Mouse (Mus musculus) frontal cortex, adult 2 months (tissue): ENCODE results near the gene Prdm16. TPM values are rescaled to one million over a fixed set of nuclear protein-coding genes. Genes with fewer than 3 reads are reported as not detected.
A peak's percentile ranks its signal among the peaks of the same experiment; 100 is the strongest.

Experiments used
- DNase-seq, 2 experiments: peaks; one replicate each; pipeline ENCODE4 v3.0.0; 2022; ENCODE audit warnings: low spot score in 1 of 2; ENCODE audit errors: extremely low spot score in 1 of 2
- polyA plus RNA-seq: library from polyadenylated mRNA; depleted of rRNA; stranded (reverse); fragments of >200 nt; gene quantifications from 2 replicates; pipeline ENCODE4 v1.2.3, GENCODE M21; 2012

Prdm16 gene
- polyA plus RNA-seq, 1 experiment: 5.0 TPM

- no peak for DNase-seq
Observed at GRCm38 (mm10) chr4:154568798-154569197, 67.9 kb downstream of the Prdm16 start.

- DNase-seq: no peak
Observed at GRCm38 (mm10) chr4:154567942-154568341, 68.7 kb downstream of the Prdm16 start.

GRCm38 (mm10) chr4:154563201-154563600 is 73.5 kb downstream of the Prdm16 start:
- no peak for DNase-seq

GRCm38 (mm10) chr4:154558041-154558440 is 78.6 kb downstream of the Prdm16 start:
- peak; percentile 23 to 61 for DNase-seq

- DNase-seq: no peak
Observed at GRCm38 (mm10) chr4:154557168-154557567, 79.5 kb downstream of the Prdm16 start.

- no peak for DNase-seq
Observed at GRCm38 (mm10) chr4:154556418-154556817, 80.3 kb downstream of the Prdm16 start.

- peak; percentile 20 to 62 for DNase-seq
Observed at GRCm38 (mm10) chr4:154549961-154550393, 86.7 kb downstream of the Prdm16 start.

GRCm38 (mm10) chr4:154549497-154549896 is 87.2 kb downstream of the Prdm16 start:
- no peak for DNase-seq

GRCm38 (mm10) chr4:154547176-154547855 is 89.4 kb downstream of the Prdm16 start:
- DNase-seq: no peak

GRCm38 (mm10) chr4:154545296-154545695 is 91.4 kb downstream of the Prdm16 start:
- DNase-seq: peak in 1 of 2 experiments; percentile 22

GRCm38 (mm10) chr4:154543921-154544320 is 92.8 kb downstream of the Prdm16 start:
- DNase-seq: no peak

- no peak for DNase-seq
Observed at GRCm38 (mm10) chr4:154543128-154543527, 93.5 kb downstream of the Prdm16 start.

GRCm38 (mm10) chr4:154542568-154542967 is 94.1 kb downstream of the Prdm16 start:
- no peak for DNase-seq

GRCm38 (mm10) chr4:154541632-154542276 is 94.9 kb downstream of the Prdm16 start:
- DNase-seq: no peak

GRCm38 (mm10) chr4:154540671-154541070 is 96.0 kb downstream of the Prdm16 start:
- no peak for DNase-seq

- no peak for DNase-seq
Observed at GRCm38 (mm10) chr4:154539703-154540102, 97.0 kb downstream of the Prdm16 start.

- no peak for DNase-seq
Observed at GRCm38 (mm10) chr4:154538727-154539126, 97.9 kb downstream of the Prdm16 start.

GRCm38 (mm10) chr4:154536110-154536509 is 100.6 kb downstream of the Prdm16 start:
- no peak for DNase-seq

GRCm38 (mm10) chr4:154531368-154531767 is 105.3 kb downstream of the Prdm16 start:
- DNase-seq: no peak

- no peak for DNase-seq
Observed at GRCm38 (mm10) chr4:154530336-154530735, 106.3 kb downstream of the Prdm16 start.

GRCm38 (mm10) chr4:154527506-154527905 is 109.2 kb downstream of the Prdm16 start:
- no peak for DNase-seq

GRCm38 (mm10) chr4:154526351-154526786 is 110.3 kb downstream of the Prdm16 start:
- no peak for DNase-seq
